Mouse (Mus musculus) liver, postnatal 0 days (tissue): ENCODE results near the gene Cdk19. TPM values are rescaled to one million over a fixed set of nuclear protein-coding genes. Genes with fewer than 3 reads are reported as not detected.

Experiments used
- ATAC-seq: fragments of 200-750 bp; cut with Nextera tagmentation; 2 replicates; pipeline ENCODE4 v1.8.0; 2017; ENCODE audit warnings: mild to moderate bottlenecking, moderate library complexity
- DNase-seq: peaks from one replicate; pipeline ENCODE4 v3.0.0-alpha.2; 2016
- H3K27ac ChIP-seq: fragments of 300-500 bp; sonication (generic); 2 replicates; pipeline ENCODE4 v1.5.1; 2014; ENCODE audit warnings: antibody characterized with exemption, moderate library complexity, mild to moderate bottlenecking, low read depth
- H3K27me3 ChIP-seq: fragments of 300-500 bp; sonication (generic); 2 replicates; pipeline ENCODE4 v1.6.1; 2014; ENCODE audit warnings: low read length, control low read depth, mixed read lengths; ENCODE audit not compliant: insufficient read depth
- H3K36me3 ChIP-seq: fragments of 300-500 bp; sonication (generic); replicated peaks from 2 replicates; pipeline ENCODE4 v1.6.1; 2014; ENCODE audit warnings: mild to moderate bottlenecking, control low read depth, low read length, moderate library complexity, mixed read lengths; ENCODE audit not compliant: insufficient read depth
- H3K4me1 ChIP-seq: fragments of 300-500 bp; sonication (generic); 2 replicates; pipeline ENCODE4 v1.6.1; 2014; ENCODE audit warnings: antibody characterized with exemption, mild to moderate bottlenecking, control low read depth; ENCODE audit not compliant: insufficient read depth
- H3K4me2 ChIP-seq: fragments of 300-500 bp; sonication (generic); 2 replicates; pipeline ENCODE4 v1.6.1; 2014; ENCODE audit warnings: low read depth, mild to moderate bottlenecking, low read length, moderate library complexity, mixed read lengths
- H3K4me3 ChIP-seq: fragments of 300-500 bp; sonication (generic); 2 replicates; pipeline ENCODE4 v1.5.1; 2014; ENCODE audit warnings: low read depth, low read length
- H3K9ac ChIP-seq: fragments of 300-500 bp; sonication (generic); replicated peaks from 2 replicates; pipeline ENCODE4 v1.6.1; 2014; ENCODE audit warnings: mild to moderate bottlenecking, moderate library complexity
- H3K9me3 ChIP-seq: fragments of 300-500 bp; sonication (generic); 2 replicates; pipeline ENCODE4 v1.6.1; 2016; ENCODE audit warnings: mild to moderate bottlenecking, control low read depth, low read length, mixed read lengths
- CTCF ChIP-seq: sonication (generic); IDR thresholded peaks from 2 replicates; pipeline ENCODE4 v1.5.1; 2016; ENCODE audit warnings: antibody characterized with exemption, low read depth
- EP300 ChIP-seq: IDR thresholded peaks from 2 replicates; pipeline ENCODE4 v1.6.1; 2016; ENCODE audit warnings: antibody characterized with exemption, low read depth, mild to moderate bottlenecking
- WGBS: fragments of 180-500 bp; shearing (Covaris S2); extraction: QIAGEN DNeasy Blood & Tissue Kit; methylation state at CpG from one replicate; pipeline ENCODE4 v1.1.7; 2014; ENCODE audit not compliant: insufficient replicate concordance; 5-methylcytosine and 5-hydroxymethylcytosine counted together
- polyA plus RNA-seq: library from polyadenylated mRNA; unstranded; fragments of >200 nt; fragmentation: Nextera tagmentation; extraction: Ambion mirVana; gene quantifications from 2 replicates; pipeline ENCODE4 v1.2.1, GENCODE M21; 2015

Gene Cdk19
- polyA plus RNA-seq, 1 experiment from 2014 or later = 2.8 TPM

DNA sequence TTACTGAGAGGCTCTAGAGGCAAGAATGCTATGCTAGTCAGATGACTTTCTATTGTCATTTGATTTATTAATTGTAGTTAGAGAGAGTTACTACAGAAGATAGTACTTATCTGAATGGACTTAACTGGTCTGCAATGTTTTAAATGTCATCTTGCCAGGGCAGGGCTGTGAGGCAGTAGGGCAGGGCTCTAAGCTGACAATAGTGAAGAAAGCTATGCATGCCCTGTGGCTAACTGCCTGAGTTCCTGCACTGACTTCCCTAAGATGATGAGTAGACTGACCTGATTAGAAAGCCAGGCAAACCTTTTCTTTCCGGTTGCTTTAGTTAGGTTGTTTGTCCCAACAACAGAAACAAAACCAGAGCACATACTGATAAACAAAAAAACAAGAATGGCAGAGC lies 102.7 kb downstream of the Cdk19 start:
- DNase-seq (no peak), ATAC-seq (no peak)
- Histone ChIP-seq H3K27ac (no peak overlapping the region), H3K9ac (no peak overlapping the region), H3K27me3 (no peaks in the 10 kb centered on the region), H3K4me3 (no peak overlapping the region), H3K4me2 (no peak overlapping the region), H3K4me1 (peaks cover 3% of the 10 kb centered on the region), H3K9me3 (no peaks in the 10 kb centered on the region), H3K36me3 (no peaks in the 10 kb centered on the region)
- 76% methylated on average over 1 of the region's 1 CpGs for WGBS
- no peak for TF ChIP-seq EP300
- no peak for TF ChIP-seq CTCF

GRCm38 (mm10) chr10:40443371-40443770 lies 104.0 kb downstream of the Cdk19 start:
- Histone ChIP-seq H3K9me3 (no peaks in the 10 kb centered on the region), H3K27me3 (no peaks in the 10 kb centered on the region), H3K36me3 (no peaks in the 10 kb centered on the region), H3K27ac (no peak overlapping the region), H3K9ac (no peak overlapping the region), H3K4me1 (peaks cover 10% of the 10 kb centered on the region), H3K4me3 (no peak overlapping the region), H3K4me2 (no peak overlapping the region)
- no peak for ATAC-seq
- DNase-seq = no peak
- TF ChIP-seq CTCF = no peak
- TF ChIP-seq EP300 = no peak
- 90% methylated on average over 7 of the region's 7 CpGs for whole genome bisulfite sequencing

DNA sequence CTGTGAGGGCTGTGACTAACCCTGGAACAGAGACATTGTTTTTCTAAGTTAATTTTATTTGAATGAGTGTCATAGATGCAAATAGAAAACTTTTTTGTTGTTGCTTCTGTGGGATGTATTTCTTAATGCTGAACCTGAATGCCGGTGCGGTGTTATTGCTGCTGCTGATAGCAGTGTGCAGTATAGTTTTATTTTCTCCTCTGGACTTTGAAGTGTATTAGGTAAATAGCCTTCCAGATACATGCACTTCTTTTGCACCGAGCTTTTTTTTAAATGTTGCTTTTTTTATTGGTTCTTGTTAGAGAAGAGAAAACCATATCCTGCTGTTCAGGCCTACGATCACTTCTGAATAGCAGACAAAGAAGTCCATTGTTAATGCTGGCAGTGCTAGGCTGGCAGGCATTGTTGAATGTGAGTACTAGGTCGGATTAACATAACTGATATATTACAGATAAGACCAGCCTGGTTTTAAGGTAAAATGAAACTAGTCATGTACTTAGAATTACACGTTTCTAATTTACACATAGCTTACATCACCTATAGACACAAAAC lies 104.5 kb downstream of the Cdk19 start:
- TF ChIP-seq EP300 (no peak), CTCF (no peak)
- Histone ChIP-seq H3K4me2 (no peak overlapping the region), H3K9me3 (no peaks in the 10 kb centered on the region), H3K4me1 (peaks cover 11% of the 10 kb centered on the region), H3K36me3 (no peaks in the 10 kb centered on the region), H3K27me3 (no peaks in the 10 kb centered on the region), H3K27ac (no peak overlapping the region), H3K9ac (no peak overlapping the region), H3K4me3 (no peak overlapping the region)
- ATAC-seq (no peak), DNase-seq (no peak)
- 71% methylated on average over 6 of the region's 6 CpGs for whole genome bisulfite sequencing

DNA sequence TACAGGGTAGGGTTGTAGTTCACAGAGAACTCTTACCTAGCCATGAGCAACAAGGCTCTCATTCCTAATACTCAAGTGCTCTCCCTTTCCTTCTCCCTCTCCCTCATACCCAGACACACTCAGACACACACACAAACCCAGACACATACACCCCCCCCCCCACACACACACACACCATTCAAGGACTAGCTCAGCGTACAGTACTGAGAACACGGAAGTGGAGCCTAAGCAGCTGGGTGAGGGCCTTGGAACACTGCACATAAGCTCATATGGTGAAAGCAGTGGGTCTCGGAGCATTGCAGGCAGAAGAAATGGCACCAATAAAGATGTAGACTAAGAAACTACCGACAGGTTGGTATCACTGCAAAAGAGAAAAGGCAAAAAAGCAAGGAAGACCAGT lies 105.2 kb downstream of the Cdk19 start:
- no peak for ATAC-seq
- Histone ChIP-seq H3K36me3 (no peaks in the 10 kb centered on the region), H3K27ac (no peak overlapping the region)

DNA sequence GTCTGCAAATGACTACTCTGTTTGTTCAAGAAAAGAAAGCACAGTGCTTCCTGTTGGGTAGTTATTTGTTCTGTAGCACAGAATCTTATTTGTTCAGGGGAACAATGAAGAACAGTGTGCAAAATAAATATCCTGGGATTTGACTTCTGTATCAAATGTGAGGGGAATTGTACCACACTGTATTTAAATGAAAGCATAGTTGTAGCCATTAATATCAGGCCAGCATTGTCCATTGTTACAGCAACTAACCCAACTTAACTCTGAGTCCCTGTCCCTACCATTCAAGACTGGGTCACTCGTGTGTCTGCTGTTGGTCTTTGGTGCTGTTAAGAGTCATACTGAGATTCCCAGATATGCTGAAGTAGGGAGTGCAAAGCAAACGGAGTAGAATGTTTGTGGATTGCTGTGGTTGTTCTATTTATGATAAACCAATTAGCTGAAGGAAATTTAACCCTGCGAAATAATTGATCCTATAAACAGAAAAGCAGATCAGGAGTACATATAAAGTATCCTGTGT lies 106.8 kb downstream of the Cdk19 start:
- no peaks in the 10 kb centered on the region for H3K36me3 ChIP-seq
- 61% methylated on average over 3 of the region's 3 CpGs for WGBS
- TF ChIP-seq EP300 = no peak
- TF ChIP-seq CTCF = no peak
- no peak overlapping the region for H3K27ac ChIP-seq
- H3K4me1 ChIP-seq = peaks cover 11% of the 10 kb centered on the region
- ATAC-seq (no peak), DNase-seq (no peak)
- no peaks in the 10 kb centered on the region for H3K27me3 ChIP-seq
- no peak overlapping the region for H3K9ac ChIP-seq
- H3K4me2 ChIP-seq = no peak overlapping the region
- no peaks in the 10 kb centered on the region for H3K9me3 ChIP-seq
- no peak overlapping the region for H3K4me3 ChIP-seq

More for the DNA sequence above, 105.2 kb downstream of the Cdk19 start:
- H3K4me2 ChIP-seq = no peak overlapping the region
- H3K4me1 ChIP-seq = peaks cover 11% of the 10 kb centered on the region
- no peak overlapping the region for H3K4me3 ChIP-seq
- DNase-seq = no peak
- TF ChIP-seq EP300 (no peak), CTCF (no peak)
- no peaks in the 10 kb centered on the region for H3K9me3 ChIP-seq
- no peak overlapping the region for H3K9ac ChIP-seq
- no peaks in the 10 kb centered on the region for H3K27me3 ChIP-seq
- 74% methylated on average over 4 of the region's 4 CpGs for WGBS

DNA sequence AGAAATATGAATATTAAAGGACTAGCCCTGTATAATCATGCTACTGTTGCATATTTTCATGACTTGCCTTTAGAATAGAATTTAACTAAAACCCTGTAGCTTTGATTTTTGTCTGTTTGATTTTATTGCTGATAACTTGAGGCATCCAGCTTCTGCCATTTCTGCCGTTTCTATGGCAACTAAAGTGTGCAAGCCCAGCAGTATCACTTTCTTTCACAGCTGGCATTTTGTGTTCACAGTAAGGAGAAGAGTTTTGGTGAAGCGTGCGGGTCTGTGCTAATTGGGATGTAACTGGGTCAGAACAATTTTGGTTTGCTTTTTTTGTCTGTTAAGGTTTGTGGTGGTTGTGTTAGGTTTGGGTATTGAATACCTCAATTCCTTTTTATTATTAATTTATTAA lies 107.3 kb downstream of the Cdk19 start:
- no peak overlapping the region for H3K4me3 ChIP-seq
- ATAC-seq = no peak
- no peaks in the 10 kb centered on the region for H3K27me3 ChIP-seq
- WGBS = 73% methylated on average over 3 of the region's 3 CpGs
- H3K27ac ChIP-seq = no peak overlapping the region
- H3K9me3 ChIP-seq = no peaks in the 10 kb centered on the region
- H3K4me2 ChIP-seq = no peak overlapping the region
- DNase-seq = no peak
- no peak for TF ChIP-seq EP300
- TF ChIP-seq CTCF = no peak
- no peak overlapping the region for H3K9ac ChIP-seq
- H3K4me1 ChIP-seq = peaks cover 14% of the 10 kb centered on the region
- no peaks in the 10 kb centered on the region for H3K36me3 ChIP-seq
